Mouse (Mus musculus): ENCODE measurements around the gene Gm6685.
"Not testable (repeated sequence)": the region's sequence is repeated elsewhere in the genome, so short reads cannot be mapped to it uniquely, and the experiment has no call there.

The Gm6685 gene

DNA sequence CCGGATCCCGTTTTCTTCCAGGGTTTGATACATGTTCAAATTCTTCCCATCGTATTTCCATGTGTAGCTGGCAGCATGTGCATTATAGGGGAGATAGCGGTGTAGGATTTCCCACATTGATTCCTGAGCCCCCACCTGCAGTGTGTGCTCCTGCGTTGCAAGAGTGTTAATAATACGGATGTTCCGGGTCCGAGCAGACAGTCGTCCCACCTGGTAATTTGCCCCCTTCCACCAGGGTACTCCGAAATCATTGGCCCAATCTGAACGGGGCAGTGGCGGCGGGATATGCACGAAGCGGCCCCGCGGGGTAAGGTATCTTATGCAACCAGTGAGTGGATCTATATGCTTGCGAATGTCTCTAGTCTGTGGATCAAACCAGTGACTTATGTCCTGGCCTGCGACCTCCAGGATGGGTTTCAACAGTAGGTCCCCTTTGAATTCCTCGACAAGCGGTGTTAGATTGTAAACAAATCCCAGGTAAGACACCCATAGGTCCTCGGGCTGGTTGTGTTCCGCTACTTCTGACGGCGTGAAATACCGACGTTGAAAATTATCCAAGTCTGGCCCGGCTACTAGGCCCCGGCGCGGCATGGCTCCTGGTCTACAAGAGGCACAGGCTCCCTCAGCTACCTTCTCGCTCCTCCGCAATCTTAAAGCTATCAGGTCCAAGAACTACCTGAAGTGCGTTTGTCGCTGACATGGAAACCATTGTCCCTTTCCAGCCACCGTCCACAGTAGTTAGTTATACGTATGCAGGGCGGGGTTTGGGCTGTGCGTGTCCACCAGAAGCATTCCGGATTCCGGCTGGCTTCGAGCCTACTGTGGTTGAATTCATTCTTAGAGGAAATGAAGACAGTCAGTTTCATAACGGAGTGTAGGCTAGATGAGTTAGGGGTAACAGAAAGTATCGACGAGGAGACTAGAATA lies at the start of gene Gm6685:
Gm6685 (minus strand) TSS at position 644 of the 927 bp plus-strand sequence.
- DNase-seq (ENCODE audit: low spot score) = peak; percentile 78

- DNase-seq (ENCODE audit: low spot score) = no peak
Measured at GRCm38 (mm10) chr11:28375891-28376290, 36.2 kb upstream of the Gm6685 start.

GRCm38 (mm10) chr11:28374636-28375035 lies 35.0 kb upstream of the Gm6685 start:
- DNase-seq (ENCODE audit: low spot score) = no peak

GRCm38 (mm10) chr11:28371381-28371780 lies 31.7 kb upstream of the Gm6685 start:
- DNase-seq (ENCODE audit: low spot score) = not testable (repeated sequence)

DNA sequence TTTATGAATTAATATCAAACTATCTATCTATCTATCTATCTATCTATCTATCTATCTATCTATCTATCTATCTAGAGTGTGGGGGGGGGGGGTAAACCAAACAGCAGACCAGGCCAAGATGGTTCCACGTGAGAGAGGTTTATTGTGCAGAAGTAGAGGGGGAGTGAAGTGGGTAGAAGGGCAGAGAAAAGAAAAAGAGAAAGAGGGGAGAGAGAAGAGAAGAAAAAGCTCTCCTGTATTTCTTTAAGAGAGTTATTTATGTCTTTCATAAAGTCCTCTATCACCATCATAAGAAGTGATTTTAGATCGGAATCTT lies 26.2 kb upstream of the Gm6685 start:
- no peak for DNase-seq (ENCODE audit: low spot score)

GRCm38 (mm10) chr11:28365209-28365928 lies 25.7 kb upstream of the Gm6685 start:
- DNase-seq (ENCODE audit: low spot score) = peak; percentile 81

GRCm38 (mm10) chr11:28343465-28343864 lies 3.8 kb upstream of the Gm6685 start:
- DNase-seq (ENCODE audit: low spot score) = no peak

- DNase-seq (ENCODE audit: low spot score) = no peak
Measured at GRCm38 (mm10) chr11:28341887-28342286, 2.2 kb upstream of the Gm6685 start.

DNA sequence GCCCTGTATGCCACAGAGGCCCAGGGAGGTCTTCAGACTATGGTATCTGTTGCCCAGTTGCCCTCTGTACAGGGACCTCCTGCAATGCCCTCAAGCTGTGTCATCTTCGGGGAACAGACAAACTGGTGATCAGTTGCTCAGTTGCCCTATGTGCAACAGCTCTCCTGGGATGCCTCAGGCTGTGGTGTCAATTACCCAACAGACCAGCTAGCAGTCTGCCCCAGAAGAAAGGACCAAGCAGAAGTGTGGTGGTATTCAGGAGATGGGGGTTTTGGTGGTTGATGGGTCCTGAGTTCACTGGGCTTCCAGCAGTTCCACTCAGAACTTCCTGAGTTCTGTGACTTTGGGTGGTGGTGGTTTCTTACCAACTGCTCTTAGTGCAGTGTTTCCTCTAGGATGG lies 11.8 kb downstream of the Gm6685 start:
- DNase-seq (ENCODE audit: low spot score) = no peak

GRCm38 (mm10) chr11:28313396-28313795 lies 26.3 kb downstream of the Gm6685 start:
- no peak for DNase-seq (ENCODE audit: low spot score)

DNA sequence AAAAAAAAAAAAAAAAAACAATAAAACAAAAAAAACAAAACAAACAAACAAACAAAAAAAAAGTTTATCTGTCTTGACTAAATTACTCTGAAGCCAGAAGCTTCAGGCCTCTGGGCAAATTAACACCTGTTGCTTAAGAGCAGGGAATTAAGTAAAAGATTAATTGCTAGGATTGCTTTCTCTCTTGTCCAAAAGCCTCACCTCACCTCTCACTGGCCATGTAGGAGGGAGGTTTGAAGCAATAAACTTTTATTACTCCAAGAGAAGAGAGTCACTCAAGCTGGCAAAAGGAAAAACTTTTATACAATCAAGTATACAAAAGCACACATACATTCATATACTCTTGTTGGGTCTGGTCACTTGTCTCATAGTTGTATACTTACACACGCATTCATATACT lies 31.9 kb downstream of the Gm6685 start:
- no peak for DNase-seq (ENCODE audit: low spot score)

GRCm38 (mm10) chr11:28290440-28290839 lies 49.2 kb downstream of the Gm6685 start:
- DNase-seq (ENCODE audit: low spot score) = no peak
